Mouse (Mus musculus): ENCODE data around the gene Ptprcap. TPM values are rescaled to one million over a fixed set of nuclear protein-coding genes. Genes with fewer than 3 reads are reported as not detected.
A peak's percentile ranks its signal among the peaks of the same experiment; 100 is the strongest.

The Ptprcap gene
- polyA plus RNA-seq, 1 experiment from 2014 or later, result not detected

DNA sequence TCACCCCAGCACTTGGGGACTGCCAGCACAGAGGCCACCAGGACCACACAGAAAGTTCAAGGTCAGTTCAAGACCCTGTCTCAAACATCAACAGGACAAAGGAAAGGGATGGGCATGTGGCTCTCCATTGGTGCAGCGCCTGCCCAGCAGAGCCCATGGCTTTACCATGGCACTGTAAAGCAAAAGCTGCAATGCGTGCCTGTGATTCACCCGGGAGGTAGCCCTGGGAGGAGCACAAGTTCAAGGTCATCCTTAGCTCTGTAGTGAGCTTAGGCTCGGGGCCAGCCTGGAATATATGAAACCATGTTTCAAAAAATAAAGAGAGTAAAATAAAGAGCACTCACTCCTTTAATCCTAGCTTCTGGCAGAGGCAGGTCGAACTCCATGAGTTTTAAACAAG is 1.5 kb upstream of the Ptprcap start:
- DNase-seq (ENCODE audit: low spot score), result no peak
- no peaks in the 10 kb centered on the region for H3K27me3 ChIP-seq (ENCODE audit: low read depth, poor library complexity, severe bottlenecking)
- no peak overlapping the region for H3K27ac ChIP-seq (replicated peaks)
- H3K36me3 ChIP-seq, result peaks cover 59% of the 10 kb centered on the region
- H3K4me3 ChIP-seq, result no peak overlapping the region
- WGBS, result 87% methylated on average over 5 of the region's 5 CpGs
- peaks cover 42% of the 10 kb centered on the region for H3K4me1 ChIP-seq
- no peaks in the 10 kb centered on the region for H3K9me3 ChIP-seq (replicated peaks)

DNA sequence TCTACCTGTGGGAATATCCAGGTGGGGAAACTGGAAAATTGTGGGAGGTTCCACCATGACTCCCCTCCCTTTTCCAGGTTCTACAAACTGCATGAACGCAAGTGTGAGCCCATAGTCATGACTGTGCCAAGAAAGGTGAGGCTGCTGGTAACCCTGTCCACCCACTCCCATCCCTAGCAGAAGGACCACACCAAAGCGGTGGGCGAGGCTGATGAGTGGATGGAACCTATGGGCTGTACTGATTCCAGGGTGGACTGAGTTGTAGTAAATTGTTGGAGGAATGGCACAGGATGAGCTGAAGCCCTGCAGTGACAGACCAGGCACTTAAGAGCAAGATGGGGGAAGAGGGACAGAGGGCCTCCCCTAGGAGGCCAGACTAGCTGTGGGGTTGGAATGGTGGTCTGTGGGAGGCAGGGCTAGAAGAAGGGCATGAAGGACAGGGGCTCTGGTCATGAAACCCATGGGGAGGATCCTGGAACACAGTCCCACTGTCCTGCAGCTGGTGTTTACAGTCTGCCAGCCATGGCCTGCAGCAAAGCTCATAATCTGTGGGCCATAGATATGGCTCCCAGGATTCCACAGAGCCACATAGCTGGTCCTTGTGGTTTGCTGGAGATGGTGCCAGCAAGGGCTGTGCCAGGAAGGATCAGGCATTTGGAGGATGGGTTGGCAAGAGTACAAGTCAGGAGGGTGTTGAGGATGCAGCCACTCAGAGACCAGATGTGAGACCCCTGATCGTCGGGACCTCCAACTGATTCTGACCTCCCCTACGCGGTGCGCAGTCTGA is 766 bp upstream of the Ptprcap start:
- Histone ChIP-seq H3K27ac (replicated peaks) (no peak overlapping the region), H3K9me3 (replicated peaks) (no peaks in the 10 kb centered on the region), H3K27me3 (ENCODE audit: low read depth, poor library complexity, severe bottlenecking) (no peaks in the 10 kb centered on the region), H3K36me3 (peaks cover 67% of the 10 kb centered on the region), H3K4me1 (peaks cover 37% of the 10 kb centered on the region), H3K4me3 (no peak overlapping the region)
- no peak for DNase-seq (ENCODE audit: low spot score)
- WGBS, result 86% methylated on average over 8 of the region's 8 CpGs

DNA sequence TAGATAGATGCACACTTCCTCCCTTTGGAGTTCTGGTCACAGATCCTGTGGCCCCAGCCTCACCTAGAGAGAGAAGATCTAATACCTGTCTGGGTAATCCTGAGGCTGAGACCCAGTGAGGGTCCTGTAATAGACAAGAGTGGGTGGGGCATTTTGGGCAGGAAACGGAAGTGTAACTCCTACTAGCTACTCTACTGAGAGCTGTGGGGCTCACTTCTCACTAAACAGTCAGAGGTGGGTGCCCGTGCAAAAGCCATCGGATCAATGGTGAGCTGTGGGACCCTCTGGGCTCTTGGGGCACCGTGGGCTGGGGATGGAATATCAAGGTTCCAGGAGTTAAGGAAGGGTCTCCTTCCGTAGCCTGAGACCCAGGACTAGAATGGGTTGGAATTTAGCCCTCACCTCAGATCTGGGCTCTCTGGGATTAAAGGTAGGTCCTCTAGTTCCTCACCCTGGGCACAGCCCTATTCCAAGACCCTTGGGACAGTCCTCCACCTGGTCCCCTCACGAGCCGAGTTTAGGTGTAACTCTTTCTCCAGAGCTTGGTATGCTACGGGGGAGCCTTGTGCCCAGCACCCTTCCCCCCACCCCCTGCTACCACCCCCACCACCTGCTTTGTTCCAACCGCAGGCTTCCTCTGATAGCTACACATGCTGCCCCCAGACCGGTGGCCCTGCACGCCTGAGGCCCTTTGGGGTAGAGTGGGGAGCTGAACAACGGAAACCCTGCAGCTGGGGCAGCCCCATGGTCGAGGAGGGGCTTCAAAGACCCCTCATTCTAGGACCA is 1.2 kb downstream of the Ptprcap start:
- no peak for DNase-seq (ENCODE audit: low spot score)
- peaks cover 20% of the 10 kb centered on the region for H3K4me1 ChIP-seq
- no peak overlapping the region; the same call in 1 of the 2 replicates for H3K27ac ChIP-seq (replicated peaks)
- H3K27me3 ChIP-seq (ENCODE audit: low read depth, poor library complexity, severe bottlenecking), result no peaks in the 10 kb centered on the region
- peaks cover 87% of the 10 kb centered on the region for H3K36me3 ChIP-seq
- 83% methylated on average over 13 of the region's 13 CpGs for WGBS
- no peaks in the 10 kb centered on the region for H3K9me3 ChIP-seq (replicated peaks)
- H3K4me3 ChIP-seq, result no peak overlapping the region

DNA sequence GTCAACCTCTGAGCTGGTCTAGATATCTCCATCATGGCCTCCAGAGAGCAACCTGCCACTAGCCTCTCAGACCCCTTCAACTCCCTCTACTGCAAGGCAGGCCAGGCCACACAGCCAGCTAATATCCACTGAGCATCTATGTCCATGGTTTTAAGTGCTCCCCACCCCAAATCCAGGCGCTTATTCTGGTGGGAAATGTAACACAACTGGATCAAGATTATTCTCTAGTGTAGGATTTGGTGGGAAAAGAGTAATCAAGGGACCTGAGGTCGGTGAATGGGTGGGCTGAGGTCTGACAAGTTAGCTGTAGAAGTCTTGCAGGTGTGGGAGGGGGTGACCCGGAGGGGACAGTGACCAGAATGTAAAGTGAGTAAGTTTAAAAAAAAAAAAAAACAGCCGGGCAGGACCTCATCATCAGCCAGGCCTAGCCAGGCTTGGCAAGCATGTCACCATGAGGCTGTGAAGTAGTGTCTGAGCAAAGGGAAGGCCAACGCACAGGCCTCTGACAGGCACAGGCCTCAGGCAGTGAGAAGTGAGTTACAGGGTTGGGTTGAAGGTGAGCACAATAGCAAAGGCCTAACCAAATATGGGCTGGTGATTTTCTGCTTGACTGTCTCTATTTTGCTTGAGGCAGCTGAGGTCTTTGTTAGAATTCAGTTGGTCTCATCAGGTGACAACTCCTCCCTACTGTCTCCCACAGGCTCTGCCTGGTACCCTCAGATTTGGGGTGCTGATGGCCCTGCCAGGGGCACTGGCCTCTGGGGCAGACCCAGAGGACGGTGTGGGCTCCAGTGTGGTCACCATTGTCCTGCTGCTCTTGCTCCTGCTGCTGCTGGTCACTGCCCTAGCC is 2.0 kb downstream of the Ptprcap start:
- no peaks in the 10 kb centered on the region for H3K9me3 ChIP-seq (replicated peaks)
- no peaks in the 10 kb centered on the region for H3K27me3 ChIP-seq (ENCODE audit: low read depth, poor library complexity, severe bottlenecking)
- peaks cover 85% of the 10 kb centered on the region for H3K36me3 ChIP-seq
- no peak overlapping the region for H3K4me3 ChIP-seq
- H3K27ac ChIP-seq (replicated peaks), result peak overlapping the region; percentile 3; the same call in 1 of the 2 replicates
- DNase-seq (ENCODE audit: low spot score), result no peak
- H3K4me1 ChIP-seq, result peaks cover 14% of the 10 kb centered on the region
- 80% methylated on average over 6 of the region's 6 CpGs for WGBS

DNA sequence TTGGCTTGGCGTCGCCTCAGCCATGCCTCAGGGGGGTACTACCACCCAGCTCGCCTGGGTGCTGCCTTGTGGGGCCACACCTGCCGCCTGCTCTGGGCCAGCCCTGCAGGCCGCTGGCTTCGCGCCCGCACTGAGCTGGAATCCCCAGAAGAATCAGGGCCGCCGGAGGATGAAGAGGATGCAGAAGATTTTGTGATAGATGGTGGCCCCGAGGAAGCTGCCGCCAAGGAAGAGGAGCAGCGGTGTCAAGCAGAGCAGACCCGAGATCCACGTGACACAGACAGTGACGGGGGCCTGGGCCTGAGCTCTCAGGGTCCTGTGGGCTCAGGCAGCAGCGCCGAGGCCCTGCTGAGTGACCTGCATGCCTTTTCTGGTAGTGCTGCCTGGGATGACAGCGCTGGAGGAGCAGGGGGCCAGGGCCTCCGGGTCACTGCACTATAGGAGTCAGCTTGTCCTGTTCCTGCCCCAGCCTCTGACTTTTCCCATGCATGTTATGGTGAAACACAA is 2.7 kb downstream of the Ptprcap start:
- H3K27ac ChIP-seq (replicated peaks), result peak overlapping the region; percentile 3; the same call in 1 of the 2 replicates
- 68% methylated on average over 20 of the region's 20 CpGs for WGBS

DNA sequence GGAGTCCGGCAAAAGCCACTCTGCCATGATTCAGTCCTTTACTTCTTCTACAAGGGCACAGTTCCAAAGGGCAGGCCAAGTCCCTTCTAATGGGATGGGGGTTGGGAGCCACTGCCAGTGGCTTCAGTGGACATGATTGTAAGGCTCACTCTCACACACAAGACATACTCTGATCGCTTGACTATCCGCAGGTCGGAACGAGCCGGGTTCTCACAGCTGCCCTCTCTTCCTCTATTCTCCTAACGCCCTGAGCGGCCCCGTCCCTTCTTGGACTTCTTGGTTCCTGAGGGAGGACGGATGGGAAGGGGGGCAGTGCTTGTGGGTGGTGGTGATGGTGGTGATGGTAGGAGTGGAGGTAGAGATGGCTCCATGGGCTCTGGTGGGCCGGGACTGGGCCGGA is 3.4 kb downstream of the Ptprcap start:
- DNase-seq (ENCODE audit: low spot score), result no peak
- WGBS, result 92% methylated on average over 12 of the region's 12 CpGs
- Histone ChIP-seq H3K27me3 (ENCODE audit: low read depth, poor library complexity, severe bottlenecking) (no peaks in the 10 kb centered on the region), H3K9me3 (replicated peaks) (no peaks in the 10 kb centered on the region), H3K4me3 (no peak overlapping the region), H3K4me1 (peaks cover 11% of the 10 kb centered on the region), H3K36me3 (peaks cover 83% of the 10 kb centered on the region), H3K27ac (replicated peaks) (no peak overlapping the region)

More for the DNA sequence above, 2.7 kb downstream of the Ptprcap start:
- no peak for DNase-seq (ENCODE audit: low spot score)
- no peaks in the 10 kb centered on the region for H3K9me3 ChIP-seq (replicated peaks)
- H3K4me1 ChIP-seq, result peaks cover 11% of the 10 kb centered on the region
- no peak overlapping the region for H3K4me3 ChIP-seq
- H3K36me3 ChIP-seq, result peaks cover 85% of the 10 kb centered on the region
- H3K27me3 ChIP-seq (ENCODE audit: low read depth, poor library complexity, severe bottlenecking), result no peaks in the 10 kb centered on the region

DNA sequence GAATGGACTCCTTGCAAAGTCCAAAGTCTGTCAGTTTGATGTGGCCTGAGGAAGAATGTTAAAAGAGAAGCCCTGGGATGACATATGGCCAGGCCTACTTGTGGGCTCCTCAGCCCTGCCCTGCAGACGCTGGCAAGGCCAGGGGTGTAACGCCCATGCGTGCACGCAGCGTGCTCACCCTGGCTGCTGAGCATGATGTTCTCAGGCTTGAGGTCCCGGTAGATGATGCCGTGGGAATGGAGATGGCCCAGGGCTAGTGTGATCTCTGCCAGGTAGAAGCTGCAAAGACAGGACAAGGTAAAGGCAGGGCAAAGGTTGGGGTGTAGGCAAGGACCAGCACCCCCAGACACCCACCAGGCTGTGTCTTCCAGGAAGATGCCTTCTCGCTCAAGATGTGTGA is 5.6 kb downstream of the Ptprcap start:
- 96% methylated on average over 8 of the region's 8 CpGs for WGBS
- H3K36me3 ChIP-seq, result peaks cover 61% of the 10 kb centered on the region

DNA sequence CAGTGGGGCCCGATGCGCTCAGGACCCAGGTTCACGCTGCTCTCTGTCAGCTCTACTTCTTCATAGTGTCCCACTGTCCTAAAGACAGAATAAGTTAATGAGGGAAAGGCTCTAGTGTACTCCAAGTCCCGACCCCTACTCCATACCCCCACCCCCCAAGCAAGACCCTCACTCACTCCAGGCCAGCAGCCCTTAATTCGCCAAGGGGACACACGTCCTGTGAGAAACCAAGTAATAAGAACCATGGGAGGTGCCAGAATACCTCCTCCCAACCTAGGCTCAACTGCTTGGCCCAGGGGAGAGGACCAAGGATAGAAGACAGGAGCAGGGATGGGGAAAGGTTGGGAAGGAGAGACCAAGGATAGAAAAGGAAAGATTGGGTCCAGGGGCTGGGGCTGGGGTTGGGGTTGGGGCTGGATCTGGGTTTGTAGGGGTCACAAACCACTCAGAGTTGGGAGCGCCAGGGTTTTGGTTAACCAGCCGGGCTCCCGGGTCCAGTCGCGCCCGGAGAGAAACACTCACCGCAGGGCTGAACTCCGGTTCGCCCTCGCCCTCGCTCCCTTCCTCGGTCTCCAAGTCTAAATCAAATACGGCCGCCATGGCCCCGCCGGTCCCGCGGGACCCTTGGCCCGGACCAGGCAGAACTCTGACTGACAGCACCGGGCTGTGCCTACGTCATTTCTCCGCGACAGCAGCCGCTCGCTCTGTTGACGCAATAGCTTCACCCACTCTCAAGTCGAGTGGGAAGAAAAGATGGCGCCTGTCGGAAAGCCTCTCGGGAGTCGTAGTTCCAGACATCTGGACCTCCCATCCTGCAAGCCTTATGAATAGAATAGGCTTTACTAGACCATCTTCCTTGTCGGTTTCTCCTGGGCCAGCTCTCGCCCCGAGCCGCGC is 9.5 kb downstream of the Ptprcap start, which contains the start of gene Rps6kb2:
Rps6kb2 (minus strand) TSS at position 709 of the 897 bp plus-strand sequence.
- H3K36me3 ChIP-seq, result peaks cover 35% of the 10 kb centered on the region
- peak within 1 kb of the TSS; percentile 73 for H3K4me3 ChIP-seq
- WGBS, result 7% methylated on average over 42 of the region's 42 CpGs
- H3K9me3 ChIP-seq (replicated peaks), result no peaks in the 10 kb centered on the region
- no peaks in the 10 kb centered on the region for H3K27me3 ChIP-seq (ENCODE audit: low read depth, poor library complexity, severe bottlenecking)
- peak; percentile 95 for DNase-seq (ENCODE audit: low spot score)
- peak within 1 kb of the TSS; percentile 87 for H3K27ac ChIP-seq (replicated peaks)
- peaks cover 17% of the 10 kb centered on the region for H3K4me1 ChIP-seq

More for the DNA sequence above, 5.6 kb downstream of the Ptprcap start:
- Histone ChIP-seq H3K27ac (replicated peaks) (no peak overlapping the region), H3K4me1 (peaks cover 28% of the 10 kb centered on the region), H3K27me3 (ENCODE audit: low read depth, poor library complexity, severe bottlenecking) (no peaks in the 10 kb centered on the region), H3K9me3 (replicated peaks) (no peaks in the 10 kb centered on the region), H3K4me3 (no peak overlapping the region)
- no peak for DNase-seq (ENCODE audit: low spot score)

DNA sequence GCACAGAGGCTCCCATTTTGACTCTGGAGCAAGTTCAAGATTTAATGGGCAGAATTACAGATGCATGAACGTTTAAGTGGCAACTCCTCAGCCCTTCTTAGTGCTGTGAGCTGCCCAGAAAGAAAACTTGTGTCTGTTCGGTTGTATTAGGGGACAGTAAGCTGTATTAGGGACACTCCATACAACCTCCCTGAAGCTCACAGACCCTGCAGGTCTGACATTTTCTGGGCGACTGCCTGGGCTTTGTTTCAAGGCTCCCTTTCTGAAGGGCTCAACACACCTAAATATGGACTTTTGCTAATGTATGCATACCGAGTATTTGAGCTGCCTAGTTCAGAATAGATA is 10.1 kb downstream of the Ptprcap start:
- WGBS, result 43% methylated on average over 4 of the region's 4 CpGs
- H3K27ac ChIP-seq (replicated peaks), result peak overlapping the region; percentile 87
- H3K9me3 ChIP-seq (replicated peaks), result no peaks in the 10 kb centered on the region
- H3K4me1 ChIP-seq, result peaks cover 17% of the 10 kb centered on the region
- H3K27me3 ChIP-seq (ENCODE audit: low read depth, poor library complexity, severe bottlenecking), result no peaks in the 10 kb centered on the region
- H3K36me3 ChIP-seq, result peaks cover 28% of the 10 kb centered on the region
- peak overlapping the region; percentile 73 for H3K4me3 ChIP-seq
- no peak for DNase-seq (ENCODE audit: low spot score)

DNA sequence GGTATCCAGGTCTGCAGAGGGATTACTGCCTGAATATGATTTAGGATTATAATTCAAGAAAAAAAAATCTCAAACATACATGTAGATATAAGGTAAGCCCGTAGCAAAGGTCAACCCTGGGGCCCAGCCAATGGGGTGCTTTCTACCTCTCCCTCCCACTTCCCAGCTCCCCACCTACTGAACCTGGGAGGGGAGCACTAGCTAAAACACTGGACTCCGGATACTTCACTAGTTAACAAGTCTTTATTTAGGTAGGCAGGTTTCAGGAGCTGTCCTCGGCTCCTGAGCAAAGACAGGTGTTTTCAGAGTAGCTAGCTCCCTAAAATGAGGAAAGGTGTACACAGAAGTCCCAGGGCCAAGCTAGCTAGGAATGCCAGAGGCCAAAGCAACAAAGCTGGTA is 10.7 kb downstream of the Ptprcap start:
- Histone ChIP-seq H3K27me3 (ENCODE audit: low read depth, poor library complexity, severe bottlenecking) (no peaks in the 10 kb centered on the region), H3K27ac (replicated peaks) (no peak overlapping the region), H3K4me1 (peaks cover 17% of the 10 kb centered on the region), H3K9me3 (replicated peaks) (no peaks in the 10 kb centered on the region), H3K36me3 (peaks cover 23% of the 10 kb centered on the region), H3K4me3 (peak overlapping the region; percentile 73; the same call in 1 of the 2 replicates)
- WGBS, result 78% methylated on average over 3 of the region's 3 CpGs
- DNase-seq (ENCODE audit: low spot score), result no peak

DNA sequence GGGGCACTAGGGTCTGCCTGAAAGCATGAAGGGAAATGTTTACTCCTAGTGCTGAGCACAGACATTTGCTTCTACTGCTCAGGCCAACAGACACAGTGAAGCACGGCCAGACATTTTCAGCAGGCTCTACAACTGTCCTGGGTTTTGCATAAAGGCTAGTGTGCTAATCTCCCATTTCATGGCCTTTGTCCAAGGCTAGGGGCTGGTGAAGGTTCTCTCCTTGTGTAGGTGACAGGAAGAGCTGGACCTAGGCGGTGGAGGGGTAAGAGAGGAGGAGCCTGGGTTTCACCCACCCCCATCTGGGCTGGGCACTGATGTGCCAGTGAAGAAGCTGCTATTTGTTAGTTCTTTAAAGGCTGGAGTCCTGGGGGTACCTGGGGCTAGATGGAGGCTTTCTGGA is 11.3 kb downstream of the Ptprcap start:
- H3K4me1 ChIP-seq, result peaks cover 22% of the 10 kb centered on the region
- no peak overlapping the region for H3K4me3 ChIP-seq
- no peak overlapping the region for H3K27ac ChIP-seq (replicated peaks)
- DNase-seq (ENCODE audit: low spot score), result no peak
- whole genome bisulfite sequencing, result 83% methylated on average over 2 of the region's 2 CpGs
- no peaks in the 10 kb centered on the region for H3K27me3 ChIP-seq (ENCODE audit: low read depth, poor library complexity, severe bottlenecking)
- H3K9me3 ChIP-seq (replicated peaks), result no peaks in the 10 kb centered on the region
- H3K36me3 ChIP-seq, result peaks cover 16% of the 10 kb centered on the region

Data from midbrain, embryonic 10.5 days (tissue).